Mouse (Mus musculus): ENCODE measurements at regions not wholly inside any gene's neighbourhood (a gene's known extent, or its start where the extent isn't known, plus 50 kb on each side); places are given as distances from the start of the nearest gene placed in this dataset.

DNA sequence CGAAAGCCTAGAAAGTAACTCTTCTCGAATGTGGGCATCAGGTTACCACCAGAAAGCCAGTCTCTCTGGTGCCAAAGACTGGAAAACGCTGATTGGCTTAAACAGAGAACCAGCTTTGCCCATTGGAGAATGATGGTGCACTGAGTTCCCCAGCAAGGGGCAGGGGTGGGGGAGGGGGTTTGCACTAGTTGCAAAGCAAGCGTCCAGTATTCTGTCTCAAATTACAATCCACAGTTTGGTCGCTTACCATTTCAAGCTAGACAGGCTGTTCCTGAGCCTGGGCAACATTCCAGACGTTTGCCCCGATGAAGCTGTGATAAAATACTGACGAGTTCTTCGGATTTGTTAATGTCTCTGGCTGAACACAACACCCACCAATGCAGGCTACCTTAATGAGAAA, 69.0 kb upstream of the Dap start:
- peak; percentile 41 for DNase-seq (ENCODE audit: low spot score)
- 49% methylated on average over 9 of the region's 9 CpGs for whole genome bisulfite sequencing
- no peaks in the 10 kb centered on the region for H3K36me3 ChIP-seq (ENCODE audit: control insufficient read depth, insufficient read depth, low read length)
- no peak overlapping the region for H3K9ac ChIP-seq (ENCODE audit: low read length)
- H3K4me3 ChIP-seq (ENCODE audit: low read depth, low read length): no peak overlapping the region
- H3K4me1 ChIP-seq (ENCODE audit: control insufficient read depth, insufficient read depth, low read length): peaks cover 4% of the 10 kb centered on the region; the same call in 1 of the 2 replicates
- ATAC-seq: no peak
- H3K27ac ChIP-seq (ENCODE audit: low read depth, low read length): no peak overlapping the region
- H3K27me3 ChIP-seq (replicated peaks; ENCODE audit: control insufficient read depth, insufficient read depth, low read length): no peaks in the 10 kb centered on the region
- H3K9me3 ChIP-seq (replicated peaks; ENCODE audit: control insufficient read depth, low read length): no peaks in the 10 kb centered on the region
- no peak overlapping the region for H3K4me2 ChIP-seq (ENCODE audit: low read length)

GRCm38 (mm10) chr15:31166543-31167105, 57.5 kb upstream of the Dap start:
- H3K4me2 ChIP-seq (ENCODE audit: low read length): no peak overlapping the region
- no peaks in the 10 kb centered on the region for H3K36me3 ChIP-seq (ENCODE audit: control insufficient read depth, insufficient read depth, low read length)
- no peak overlapping the region for H3K4me3 ChIP-seq (ENCODE audit: low read depth, low read length)
- H3K9me3 ChIP-seq (replicated peaks; ENCODE audit: control insufficient read depth, low read length): no peaks in the 10 kb centered on the region
- H3K9ac ChIP-seq (ENCODE audit: low read length): no peak overlapping the region
- no peaks in the 10 kb centered on the region for H3K27me3 ChIP-seq (replicated peaks; ENCODE audit: control insufficient read depth, insufficient read depth, low read length)
- DNase-seq (ENCODE audit: low spot score) (no peak), ATAC-seq (no peak)
- WGBS: 85% methylated on average over 9 of the region's 9 CpGs
- no peaks in the 10 kb centered on the region for H3K4me1 ChIP-seq (ENCODE audit: control insufficient read depth, insufficient read depth, low read length)
- H3K27ac ChIP-seq (ENCODE audit: low read depth, low read length): no peak overlapping the region

DNA sequence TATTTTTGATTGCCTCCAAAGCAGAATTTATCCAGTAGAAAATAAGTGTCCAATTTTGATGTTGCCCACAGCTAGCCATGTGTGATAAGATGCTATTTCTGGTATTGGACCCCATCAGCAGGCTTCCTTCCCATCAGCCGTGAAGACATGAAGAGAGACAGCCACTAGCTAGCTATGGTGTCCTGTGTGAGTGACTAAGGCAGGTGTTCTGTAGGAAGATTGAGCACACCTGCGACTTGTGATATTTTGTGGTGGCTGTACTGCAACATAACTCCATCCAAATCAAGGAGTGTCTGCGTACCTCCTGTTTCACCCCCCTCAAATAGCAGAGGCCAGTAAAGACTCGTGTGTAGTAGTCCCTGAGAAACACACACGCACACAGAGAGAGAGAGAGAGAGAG, 56.6 kb upstream of the Dap start:
- WGBS: 90% methylated on average over 5 of the region's 5 CpGs
- H3K9ac ChIP-seq (ENCODE audit: low read length): no peak overlapping the region
- H3K9me3 ChIP-seq (replicated peaks; ENCODE audit: control insufficient read depth, low read length): no peaks in the 10 kb centered on the region
- no peaks in the 10 kb centered on the region for H3K27me3 ChIP-seq (replicated peaks; ENCODE audit: control insufficient read depth, insufficient read depth, low read length)
- no peak overlapping the region for H3K4me3 ChIP-seq (ENCODE audit: low read depth, low read length)
- no peaks in the 10 kb centered on the region for H3K4me1 ChIP-seq (ENCODE audit: control insufficient read depth, insufficient read depth, low read length)
- no peak overlapping the region for H3K4me2 ChIP-seq (ENCODE audit: low read length)
- ATAC-seq (no peak), DNase-seq (ENCODE audit: low spot score) (no peak)
- H3K27ac ChIP-seq (ENCODE audit: low read depth, low read length): no peak overlapping the region
- no peaks in the 10 kb centered on the region for H3K36me3 ChIP-seq (ENCODE audit: control insufficient read depth, insufficient read depth, low read length)

DNA sequence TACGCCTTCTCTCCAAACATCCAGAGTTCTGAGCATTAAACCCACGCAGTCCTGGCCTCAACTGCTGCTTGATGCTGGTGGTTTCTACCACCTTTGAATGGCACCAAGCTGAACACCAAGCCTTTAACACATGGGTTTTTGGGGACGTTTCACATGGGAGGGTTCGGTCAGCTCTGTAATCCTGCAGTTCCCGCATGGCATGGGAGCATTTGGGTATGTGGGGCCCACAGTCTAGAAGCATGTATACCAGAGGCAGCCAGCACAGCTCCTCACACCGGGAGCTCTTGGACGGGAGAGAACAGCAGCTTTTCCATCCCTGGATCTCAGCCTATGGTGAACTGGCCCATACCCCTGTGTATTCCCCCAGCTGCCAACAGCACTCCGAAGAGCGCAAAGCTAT, 55.9 kb upstream of the Dap start:
- Histone ChIP-seq H3K36me3 (ENCODE audit: control insufficient read depth, insufficient read depth, low read length) (no peaks in the 10 kb centered on the region), H3K27ac (ENCODE audit: low read depth, low read length) (no peak overlapping the region)
- 87% methylated on average over 9 of the region's 9 CpGs for WGBS

DNA sequence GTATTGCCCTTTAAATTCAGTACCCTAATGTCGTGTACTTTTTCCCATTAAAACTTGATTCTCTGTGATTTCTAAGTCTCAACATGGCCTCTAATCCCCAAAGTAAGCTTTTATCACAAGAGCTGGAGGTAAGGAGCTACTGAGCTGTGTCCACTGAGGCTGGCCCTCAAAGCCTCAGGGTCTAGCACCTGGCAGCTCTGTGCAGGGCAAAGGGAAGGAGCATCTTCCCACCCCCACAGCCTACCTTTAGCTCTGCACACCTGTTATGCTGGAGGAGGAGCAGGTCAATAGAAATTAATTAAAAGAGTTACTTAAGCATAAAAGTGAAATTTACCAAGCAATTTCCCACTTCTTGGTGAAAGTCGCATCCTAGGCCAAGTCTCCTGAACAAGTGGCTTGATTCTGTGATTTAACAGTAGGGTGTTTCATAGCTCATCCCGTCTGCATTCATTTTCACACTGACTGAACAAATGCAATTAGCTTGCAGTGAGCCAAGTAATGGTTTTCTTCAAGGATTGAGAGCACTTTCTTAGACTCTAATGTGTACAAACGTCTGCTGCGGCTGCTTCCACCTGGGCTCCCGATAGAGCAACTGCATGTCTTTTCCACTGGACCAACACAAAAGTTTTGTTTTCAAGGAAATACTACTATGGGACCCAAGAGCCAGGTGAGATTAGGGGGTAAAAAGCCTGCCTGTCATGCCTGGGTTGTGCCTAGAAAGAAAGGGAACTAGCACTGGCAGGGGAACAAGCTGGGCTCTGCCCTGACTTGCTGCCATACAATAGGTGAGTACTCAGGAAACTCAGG, 50.6 kb upstream of the Dap start:
- Histone ChIP-seq H3K9me3 (replicated peaks; ENCODE audit: control insufficient read depth, low read length) (no peaks in the 10 kb centered on the region), H3K4me2 (ENCODE audit: low read length) (no peak overlapping the region), H3K27me3 (replicated peaks; ENCODE audit: control insufficient read depth, insufficient read depth, low read length) (no peaks in the 10 kb centered on the region), H3K27ac (ENCODE audit: low read depth, low read length) (no peak overlapping the region), H3K4me3 (ENCODE audit: low read depth, low read length) (no peak overlapping the region), H3K9ac (ENCODE audit: low read length) (no peak overlapping the region), H3K4me1 (ENCODE audit: control insufficient read depth, insufficient read depth, low read length) (no peaks in the 10 kb centered on the region), H3K36me3 (ENCODE audit: control insufficient read depth, insufficient read depth, low read length) (no peaks in the 10 kb centered on the region)
- WGBS: 42% methylated on average over 6 of the region's 6 CpGs
- peak; percentile 19 for DNase-seq (ENCODE audit: low spot score)
- ATAC-seq: no peak

More for the DNA sequence above, 55.9 kb upstream of the Dap start:
- Histone ChIP-seq H3K9me3 (replicated peaks; ENCODE audit: control insufficient read depth, low read length) (no peaks in the 10 kb centered on the region), H3K4me1 (ENCODE audit: control insufficient read depth, insufficient read depth, low read length) (no peaks in the 10 kb centered on the region), H3K4me3 (ENCODE audit: low read depth, low read length) (no peak overlapping the region), H3K9ac (ENCODE audit: low read length) (no peak overlapping the region), H3K27me3 (replicated peaks; ENCODE audit: control insufficient read depth, insufficient read depth, low read length) (no peaks in the 10 kb centered on the region), H3K4me2 (ENCODE audit: low read length) (no peak overlapping the region)
- DNase-seq (ENCODE audit: low spot score) (no peak), ATAC-seq (no peak)

Data from forebrain, embryonic 14.5 days (tissue).